Mouse (Mus musculus): ENCODE data around the gene Macrod1. TPM values are rescaled to one million over a fixed set of nuclear protein-coding genes. Genes with fewer than 3 reads are reported as not detected.

The Macrod1 gene
- polyA plus RNA-seq, 1 experiment from 2014 or later, result 10.7 TPM

DNA sequence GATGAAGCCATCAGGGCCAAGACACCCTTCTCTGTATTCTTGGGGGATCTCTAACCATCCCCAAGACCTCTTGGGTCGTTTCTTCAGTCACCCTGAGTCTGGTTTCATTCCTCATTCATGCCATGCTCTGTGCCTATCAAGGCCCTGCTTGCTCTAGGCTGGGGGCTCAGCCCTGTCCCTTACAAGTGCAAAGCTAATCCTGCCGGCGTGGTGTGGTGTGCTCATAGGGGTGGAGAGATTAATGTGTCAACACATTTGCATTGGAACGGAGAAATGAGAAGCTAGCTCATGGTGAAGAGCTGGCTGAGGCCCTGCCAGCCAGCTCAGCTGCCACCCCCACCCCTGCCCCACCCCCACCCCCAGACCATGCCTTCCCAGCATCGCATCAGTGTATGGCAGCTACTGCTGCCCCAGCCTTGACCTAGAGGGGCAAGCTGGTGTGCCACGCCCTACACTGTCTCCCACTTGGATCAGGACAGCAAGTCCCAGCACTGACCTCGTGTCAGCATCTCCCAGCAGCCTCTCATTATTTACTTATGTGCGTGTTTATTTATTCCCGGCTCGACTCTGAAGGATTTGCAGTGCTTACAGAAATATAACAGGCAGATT, 66.2 kb downstream of the Macrod1 start:
- H3K27ac ChIP-seq (ENCODE audit: low read depth, low read length), result no peak overlapping the region
- no peak overlapping the region for H3K4me2 ChIP-seq (replicated peaks; ENCODE audit: low read depth, low read length)
- 43% methylated on average over 10 of the region's 10 CpGs for WGBS
- H3K4me1 ChIP-seq (ENCODE audit: control insufficient read depth, insufficient read depth, low read length), result peaks cover 37% of the 10 kb centered on the region
- no peaks in the 10 kb centered on the region for H3K9me3 ChIP-seq (ENCODE audit: control insufficient read depth, low read length)
- H3K9ac ChIP-seq (ENCODE audit: low read depth, low read length), result no peak overlapping the region
- ATAC-seq (ENCODE audit: low FRiP score, low TSS enrichment), result no peak
- no peaks in the 10 kb centered on the region for H3K36me3 ChIP-seq (ENCODE audit: control insufficient read depth, insufficient read depth, low read length)
- peaks cover 15% of the 10 kb centered on the region; the same call in 1 of the 2 replicates for H3K27me3 ChIP-seq (ENCODE audit: control insufficient read depth, insufficient read depth, low read length)
- no peak overlapping the region for H3K4me3 ChIP-seq (ENCODE audit: low read length)

DNA sequence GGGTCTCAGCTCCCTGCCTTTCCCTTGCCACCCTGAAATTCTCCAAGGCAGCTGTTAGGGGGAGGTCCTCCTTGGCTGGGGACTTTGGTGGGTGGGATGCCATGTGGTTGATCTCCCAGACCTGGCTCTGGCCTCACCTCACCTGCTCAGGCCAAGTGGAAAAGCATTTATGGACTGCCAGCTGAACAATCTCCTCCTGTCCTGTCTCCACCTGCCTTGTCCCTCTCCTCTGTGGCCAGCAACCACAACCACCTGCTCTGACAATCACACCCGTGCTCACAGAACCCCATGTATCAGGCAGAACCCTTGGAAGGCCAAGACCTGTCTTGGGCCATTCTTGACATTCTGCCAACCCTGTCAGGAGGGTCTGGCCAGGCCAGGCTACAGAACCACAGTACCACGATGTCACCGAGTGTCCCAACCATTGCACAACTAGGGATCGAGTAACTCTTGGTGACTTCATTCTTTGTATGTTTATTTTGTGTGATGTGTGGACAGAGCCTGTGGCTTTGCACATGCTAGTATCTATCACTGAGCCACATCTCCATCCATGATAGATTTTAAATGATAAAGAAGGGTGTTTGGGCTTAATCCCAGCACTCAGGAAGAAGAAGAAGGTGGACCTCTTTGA, 69.0 kb downstream of the Macrod1 start:
- ATAC-seq (ENCODE audit: low FRiP score, low TSS enrichment), result no peak
- H3K4me1 ChIP-seq (ENCODE audit: control insufficient read depth, insufficient read depth, low read length), result peaks cover 29% of the 10 kb centered on the region

DNA sequence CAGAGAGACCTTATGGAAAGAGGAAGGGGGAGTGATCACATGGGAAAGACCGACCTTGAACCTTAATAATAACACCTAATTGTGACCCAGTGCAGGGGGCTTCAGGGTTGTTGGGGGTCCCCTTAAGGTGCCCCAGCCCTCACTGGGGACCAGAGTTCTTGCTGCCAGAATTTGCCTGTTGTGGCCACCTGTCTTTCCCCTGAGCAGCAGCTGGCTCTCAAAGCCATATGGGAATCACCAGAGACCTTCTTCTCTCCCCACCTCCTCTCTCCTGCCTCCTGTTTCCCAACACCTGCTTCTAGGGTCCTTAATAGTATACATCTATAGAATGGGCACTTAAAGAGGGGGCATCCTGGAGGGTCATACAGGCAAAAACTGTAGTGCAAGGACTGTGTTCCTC, 69.6 kb downstream of the Macrod1 start:
- no peak overlapping the region for H3K4me2 ChIP-seq (replicated peaks; ENCODE audit: low read depth, low read length)
- 73% methylated on average over 1 of the region's 1 CpGs for WGBS
- no peak overlapping the region for H3K9ac ChIP-seq (ENCODE audit: low read depth, low read length)

More for the DNA sequence above, 69.0 kb downstream of the Macrod1 start:
- Histone ChIP-seq H3K9me3 (ENCODE audit: control insufficient read depth, low read length) (no peaks in the 10 kb centered on the region), H3K27ac (ENCODE audit: low read depth, low read length) (no peak overlapping the region), H3K36me3 (ENCODE audit: control insufficient read depth, insufficient read depth, low read length) (no peaks in the 10 kb centered on the region), H3K27me3 (ENCODE audit: control insufficient read depth, insufficient read depth, low read length) (peaks cover 7% of the 10 kb centered on the region; the same call in 1 of the 2 replicates), H3K4me2 (replicated peaks; ENCODE audit: low read depth, low read length) (no peak overlapping the region), H3K9ac (ENCODE audit: low read depth, low read length) (no peak overlapping the region), H3K4me3 (ENCODE audit: low read length) (no peak overlapping the region)
- 89% methylated on average over 4 of the region's 4 CpGs for WGBS

DNA sequence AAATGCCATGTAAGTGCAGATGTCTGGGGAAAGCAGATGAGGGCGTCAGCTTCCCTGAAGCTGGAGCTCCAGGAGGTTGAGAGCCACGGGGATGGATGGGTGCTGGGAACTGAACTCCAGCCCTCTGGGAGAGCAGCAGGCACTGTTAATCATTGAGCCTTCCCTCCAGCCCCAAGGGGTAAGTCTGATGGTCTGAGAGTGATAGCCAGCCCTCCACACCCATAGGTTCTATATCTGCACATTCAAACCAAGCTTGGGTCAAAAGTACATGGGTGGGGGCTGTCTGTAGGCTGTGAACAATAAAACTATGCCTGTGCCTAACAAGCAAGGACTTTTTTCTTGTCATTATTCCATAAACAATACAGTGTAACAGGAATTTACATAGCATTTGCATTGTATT, 70.3 kb downstream of the Macrod1 start:
- 61% methylated on average over 2 of the region's 2 CpGs for WGBS
- no peaks in the 10 kb centered on the region for H3K36me3 ChIP-seq (ENCODE audit: control insufficient read depth, insufficient read depth, low read length)
- no peak overlapping the region for H3K4me2 ChIP-seq (replicated peaks; ENCODE audit: low read depth, low read length)
- no peak overlapping the region for H3K27ac ChIP-seq (ENCODE audit: low read depth, low read length)
- H3K9me3 ChIP-seq (ENCODE audit: control insufficient read depth, low read length), result no peaks in the 10 kb centered on the region
- H3K4me3 ChIP-seq (ENCODE audit: low read length), result no peak overlapping the region
- peaks cover 20% of the 10 kb centered on the region for H3K4me1 ChIP-seq (ENCODE audit: control insufficient read depth, insufficient read depth, low read length)
- no peak overlapping the region for H3K9ac ChIP-seq (ENCODE audit: low read depth, low read length)
- H3K27me3 ChIP-seq (ENCODE audit: control insufficient read depth, insufficient read depth, low read length), result peaks cover 7% of the 10 kb centered on the region; the same call in 1 of the 2 replicates
- ATAC-seq (ENCODE audit: low FRiP score, low TSS enrichment), result no peak

More for the DNA sequence above, 69.6 kb downstream of the Macrod1 start:
- no peak overlapping the region for H3K4me3 ChIP-seq (ENCODE audit: low read length)
- ATAC-seq (ENCODE audit: low FRiP score, low TSS enrichment), result no peak
- no peaks in the 10 kb centered on the region for H3K36me3 ChIP-seq (ENCODE audit: control insufficient read depth, insufficient read depth, low read length)
- H3K4me1 ChIP-seq (ENCODE audit: control insufficient read depth, insufficient read depth, low read length), result peaks cover 24% of the 10 kb centered on the region
- no peaks in the 10 kb centered on the region for H3K9me3 ChIP-seq (ENCODE audit: control insufficient read depth, low read length)
- peaks cover 7% of the 10 kb centered on the region; the same call in 1 of the 2 replicates for H3K27me3 ChIP-seq (ENCODE audit: control insufficient read depth, insufficient read depth, low read length)
- H3K27ac ChIP-seq (ENCODE audit: low read depth, low read length), result no peak overlapping the region

DNA sequence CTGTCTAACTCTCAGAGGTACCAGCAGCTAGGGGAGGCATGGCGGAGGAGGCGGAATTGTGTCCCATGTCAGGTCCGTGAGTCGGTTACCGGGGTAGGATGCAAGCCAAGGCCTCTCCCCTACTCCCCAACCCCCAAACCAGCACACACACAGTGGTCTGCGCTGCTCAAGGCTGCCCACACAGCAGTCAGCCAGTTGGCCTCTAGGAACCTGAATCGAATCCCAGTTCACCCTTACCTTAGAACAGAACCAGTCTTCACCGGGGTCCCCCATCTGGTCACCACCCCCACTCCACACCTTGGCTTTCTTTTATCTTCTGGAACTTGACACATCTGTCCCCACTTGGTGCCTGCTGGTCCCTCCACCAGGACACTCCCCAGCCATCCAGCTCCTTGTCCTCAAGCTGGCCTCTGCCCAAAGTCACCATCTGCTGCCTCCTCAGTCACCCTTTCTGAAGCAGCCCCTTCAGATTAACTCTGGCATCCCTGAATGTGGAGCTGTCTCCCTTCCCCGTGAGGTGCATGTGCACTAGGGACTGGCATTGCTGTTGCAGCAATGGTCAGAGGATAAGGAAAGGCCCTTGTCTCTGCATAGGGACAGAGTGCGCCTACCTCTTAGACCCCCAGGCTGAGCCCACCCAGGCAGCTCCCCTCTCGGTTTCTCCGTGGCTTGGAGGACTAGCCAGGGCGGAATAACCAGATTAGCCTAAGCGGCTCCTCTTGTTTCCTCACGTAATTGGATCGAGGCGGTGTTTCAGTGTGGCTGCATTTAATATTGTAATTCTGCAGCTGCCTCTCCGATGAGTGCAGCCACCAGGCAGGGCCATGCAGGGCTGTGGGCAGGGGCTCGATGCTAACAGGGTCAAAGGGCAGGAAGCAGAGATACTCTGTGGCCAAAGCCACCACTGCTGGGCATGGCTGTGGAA, 72.2 kb downstream of the Macrod1 start:
- Histone ChIP-seq H3K4me1 (ENCODE audit: control insufficient read depth, insufficient read depth, low read length) (peaks cover 14% of the 10 kb centered on the region), H3K4me2 (replicated peaks; ENCODE audit: low read depth, low read length) (no peak overlapping the region), H3K36me3 (ENCODE audit: control insufficient read depth, insufficient read depth, low read length) (no peaks in the 10 kb centered on the region), H3K27ac (ENCODE audit: low read depth, low read length) (no peak overlapping the region), H3K9ac (ENCODE audit: low read depth, low read length) (no peak overlapping the region), H3K27me3 (ENCODE audit: control insufficient read depth, insufficient read depth, low read length) (0 out of 2 replicates have a peak, but pooled peaks cover 7% of the 10 kb centered on the region), H3K4me3 (ENCODE audit: low read length) (no peak overlapping the region), H3K9me3 (ENCODE audit: control insufficient read depth, low read length) (no peaks in the 10 kb centered on the region)
- no peak for ATAC-seq (ENCODE audit: low FRiP score, low TSS enrichment)
- 56% methylated on average over 19 of the region's 19 CpGs for WGBS

DNA sequence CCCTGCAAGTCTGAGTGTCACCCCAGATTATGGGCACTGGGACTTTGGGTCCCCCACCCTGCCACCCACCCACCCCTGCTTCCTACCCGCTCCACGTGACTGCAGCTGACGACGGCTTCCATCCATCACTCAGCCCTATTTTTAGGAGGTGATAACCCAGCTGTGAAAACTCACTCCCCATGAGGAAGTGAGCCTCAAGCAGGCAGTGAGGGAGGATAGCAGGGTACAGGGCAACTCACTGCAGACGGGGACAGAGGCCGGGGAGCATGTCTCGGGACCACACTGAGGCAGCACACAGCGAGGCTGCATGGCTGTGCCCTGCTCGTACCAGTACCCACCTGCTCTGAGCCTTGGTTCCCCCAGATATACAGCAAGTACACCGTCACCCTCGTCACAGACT, 73.7 kb downstream of the Macrod1 start:
- 38% methylated on average over 11 of the region's 11 CpGs for WGBS
- Histone ChIP-seq H3K4me1 (ENCODE audit: control insufficient read depth, insufficient read depth, low read length) (peaks cover 29% of the 10 kb centered on the region), H3K9me3 (ENCODE audit: control insufficient read depth, low read length) (no peaks in the 10 kb centered on the region), H3K27ac (ENCODE audit: low read depth, low read length) (no peak overlapping the region), H3K27me3 (ENCODE audit: control insufficient read depth, insufficient read depth, low read length) (0 out of 2 replicates have a peak, but pooled peaks cover 7% of the 10 kb centered on the region), H3K36me3 (ENCODE audit: control insufficient read depth, insufficient read depth, low read length) (no peaks in the 10 kb centered on the region), H3K9ac (ENCODE audit: low read depth, low read length) (no peak overlapping the region), H3K4me2 (replicated peaks; ENCODE audit: low read depth, low read length) (no peak overlapping the region), H3K4me3 (ENCODE audit: low read length) (no peak overlapping the region)
- ATAC-seq (ENCODE audit: low FRiP score, low TSS enrichment), result no peak

DNA sequence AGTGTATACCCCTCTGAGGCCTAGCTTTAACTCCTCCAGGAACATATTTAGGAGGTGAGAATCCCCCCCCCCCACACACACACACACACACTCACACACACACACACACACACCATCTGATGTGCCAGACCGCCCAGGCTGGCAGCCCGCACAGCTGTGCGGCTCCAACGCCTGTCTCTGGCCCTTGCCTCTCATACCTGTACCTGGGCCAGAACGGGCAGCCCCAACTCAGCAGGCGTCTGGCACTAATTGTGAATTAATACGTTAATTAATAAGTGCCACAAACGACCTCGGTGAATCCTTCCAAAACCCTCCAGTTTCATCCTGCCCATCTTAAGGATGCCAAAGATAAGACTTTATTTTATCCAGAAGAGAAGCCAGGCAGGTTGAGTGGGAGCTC, 76.8 kb downstream of the Macrod1 start:
- no peaks in the 10 kb centered on the region for H3K9me3 ChIP-seq (ENCODE audit: control insufficient read depth, low read length)
- no peak overlapping the region for H3K27ac ChIP-seq (ENCODE audit: low read depth, low read length)
- H3K4me2 ChIP-seq (replicated peaks; ENCODE audit: low read depth, low read length), result no peak overlapping the region
- WGBS, result 82% methylated on average over 9 of the region's 9 CpGs
- no peak overlapping the region for H3K9ac ChIP-seq (ENCODE audit: low read depth, low read length)
- H3K4me1 ChIP-seq (ENCODE audit: control insufficient read depth, insufficient read depth, low read length), result peaks cover 58% of the 10 kb centered on the region
- peaks cover 3% of the 10 kb centered on the region; the same call in 1 of the 2 replicates for H3K27me3 ChIP-seq (ENCODE audit: control insufficient read depth, insufficient read depth, low read length)
- H3K4me3 ChIP-seq (ENCODE audit: low read length), result no peak overlapping the region
- H3K36me3 ChIP-seq (ENCODE audit: control insufficient read depth, insufficient read depth, low read length), result no peaks in the 10 kb centered on the region
- ATAC-seq (ENCODE audit: low FRiP score, low TSS enrichment), result no peak

DNA sequence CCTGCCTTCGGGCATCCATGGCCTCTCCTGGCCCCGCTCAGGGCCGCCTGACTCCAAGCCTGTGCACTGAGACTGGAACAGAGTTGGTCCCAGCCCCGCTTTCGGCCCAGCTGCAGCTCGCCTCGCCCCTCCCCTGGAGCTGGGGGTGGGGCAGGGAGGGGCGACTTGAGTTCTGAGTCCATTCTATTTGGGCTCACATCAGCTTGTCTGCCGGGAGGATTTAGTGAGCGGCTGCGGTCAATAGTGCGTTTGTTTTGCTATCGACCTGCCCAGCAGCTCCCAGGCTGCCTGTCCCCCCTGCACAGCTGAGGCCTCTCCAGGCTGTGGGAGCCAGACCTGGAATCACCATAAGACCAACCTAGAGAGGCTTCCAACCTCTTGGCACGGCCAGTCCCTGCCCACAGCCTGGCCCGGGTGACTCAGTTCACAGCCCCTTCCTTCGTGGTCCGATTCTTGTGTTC, 78.1 kb downstream of the Macrod1 start:
- peak overlapping the region; percentile 89 for H3K27ac ChIP-seq (ENCODE audit: low read depth, low read length)
- H3K4me3 ChIP-seq (ENCODE audit: low read length), result no peak overlapping the region
- H3K36me3 ChIP-seq (ENCODE audit: control insufficient read depth, insufficient read depth, low read length), result no peaks in the 10 kb centered on the region
- H3K4me2 ChIP-seq (replicated peaks; ENCODE audit: low read depth, low read length), result peak overlapping the region; percentile 6
- no peak overlapping the region for H3K9ac ChIP-seq (ENCODE audit: low read depth, low read length)
- no peaks in the 10 kb centered on the region for H3K9me3 ChIP-seq (ENCODE audit: control insufficient read depth, low read length)
- peaks cover 9% of the 10 kb centered on the region; the same call in 1 of the 2 replicates for H3K27me3 ChIP-seq (ENCODE audit: control insufficient read depth, insufficient read depth, low read length)
- peak; percentile 13; the same call in 1 of the 2 replicates for ATAC-seq (ENCODE audit: low FRiP score, low TSS enrichment)
- peaks cover 63% of the 10 kb centered on the region for H3K4me1 ChIP-seq (ENCODE audit: control insufficient read depth, insufficient read depth, low read length)
- 11% methylated on average over 17 of the region's 17 CpGs for WGBS

Data from kidney, embryonic 14.5 days (tissue).